Mouse (Mus musculus) stomach, embryonic 14.5 days (tissue): ENCODE data around the gene Mmp9. TPM values are rescaled to one million over a fixed set of nuclear protein-coding genes. Genes with fewer than 3 reads are reported as not detected.
A peak's percentile ranks its signal among the peaks of the same experiment; 100 is the strongest.

Experiments
- ATAC-seq: fragments of 200-750 bp; cut with Nextera tagmentation; 2 replicates; pipeline ENCODE4 v1.8.0; 2017; ENCODE audit warnings: low read depth, moderate TSS enrichment; ENCODE audit not compliant: insufficient number of reproducible peaks, insufficient read depth, low FRiP score
- H3K27ac ChIP-seq: fragments of 300-500 bp; sonication (generic); 2 replicates; pipeline ENCODE4 v1.5.1; 2014; ENCODE audit warnings: mild to moderate bottlenecking, low read length, moderate library complexity, mixed read lengths
- H3K27me3 ChIP-seq: fragments of 300-500 bp; sonication (generic); 2 replicates; pipeline ENCODE4 v1.6.1; 2014; ENCODE audit warnings: low read length, control low read depth, mixed read lengths; ENCODE audit not compliant: control insufficient read depth, insufficient read depth
- H3K36me3 ChIP-seq: fragments of 300-500 bp; sonication (generic); 2 replicates; pipeline ENCODE4 v1.6.1; 2014; ENCODE audit warnings: mild to moderate bottlenecking, control low read depth, low read length, moderate library complexity, mixed read lengths; ENCODE audit not compliant: control insufficient read depth, insufficient read depth
- H3K4me1 ChIP-seq: fragments of 300-500 bp; sonication (generic); 2 replicates; pipeline ENCODE4 v1.6.1; 2014; ENCODE audit warnings: low read length, control low read depth, mixed read lengths; ENCODE audit not compliant: control insufficient read depth, insufficient read depth
- H3K4me2 ChIP-seq: fragments of 300-500 bp; sonication (generic); replicated peaks from 2 replicates; pipeline ENCODE4 v1.6.1; 2014; ENCODE audit warnings: low read depth, low read length, control low read depth
- H3K4me3 ChIP-seq: fragments of 300-500 bp; sonication (generic); 2 replicates; pipeline ENCODE4 v1.5.1; 2014; ENCODE audit warnings: low read depth, low read length, control low read depth
- H3K9ac ChIP-seq: fragments of 300-500 bp; sonication (generic); replicated peaks from 2 replicates; pipeline ENCODE4 v1.6.1; 2014; ENCODE audit warnings: low read depth, mild to moderate bottlenecking, control low read depth, low read length, moderate library complexity, mixed read lengths
- H3K9me3 ChIP-seq: fragments of 300-500 bp; sonication (generic); 2 replicates; pipeline ENCODE4 v1.6.1; 2016; ENCODE audit warnings: low read depth, low read length, control low read depth; ENCODE audit not compliant: control insufficient read depth
- WGBS: fragments of 180-500 bp; shearing (Covaris S2); extraction: QIAGEN DNeasy Blood & Tissue Kit; methylation state at CpG from one replicate; pipeline ENCODE4 v1.1.7; 2014; 5-methylcytosine and 5-hydroxymethylcytosine counted together
- polyA plus RNA-seq: library from polyadenylated mRNA; unstranded; fragments of >200 nt; fragmentation: Nextera tagmentation; extraction: Ambion mirVana; gene quantifications from 2 replicates; pipeline ENCODE4 v1.2.1, GENCODE M21; 2014

The Mmp9 gene
- polyA plus RNA-seq, 1 experiment from 2014 or later = 1.8 TPM

GRCm38 (mm10) chr2:164939106-164939505, 1.5 kb upstream of the Mmp9 start:
- Histone ChIP-seq H3K4me3 (peak overlapping the region; percentile 22; the same call in 1 of the 2 replicates), H3K36me3 (no peaks in the 10 kb centered on the region), H3K9me3 (no peaks in the 10 kb centered on the region), H3K27ac (no peak overlapping the region), H3K4me2 (peak overlapping the region; percentile 55), H3K9ac (no peak overlapping the region), H3K27me3 (peaks cover 15% of the 10 kb centered on the region; the same call in 1 of the 2 replicates), H3K4me1 (peaks cover 13% of the 10 kb centered on the region; the same call in 1 of the 2 replicates)
- WGBS = 4% methylated on average over 11 of the region's 11 CpGs
- ATAC-seq = no peak

- H3K4me1 ChIP-seq = peaks cover 13% of the 10 kb centered on the region; the same call in 1 of the 2 replicates
- no peak for ATAC-seq
- no peaks in the 10 kb centered on the region for H3K36me3 ChIP-seq
- H3K27me3 ChIP-seq = peaks cover 16% of the 10 kb centered on the region
- 13% methylated on average over 5 of the region's 5 CpGs for WGBS
- no peak overlapping the region for H3K4me2 ChIP-seq
- H3K9ac ChIP-seq = no peak overlapping the region
- H3K4me3 ChIP-seq = no peak overlapping the region
- H3K9me3 ChIP-seq = no peaks in the 10 kb centered on the region
- no peak overlapping the region for H3K27ac ChIP-seq
These were observed 2.2 kb downstream of the Mmp9 start for GRCm38 (mm10) chr2:164942692-164943290.

GRCm38 (mm10) chr2:164947506-164947905, 6.9 kb downstream of the Mmp9 start:
- Histone ChIP-seq H3K36me3 (no peaks in the 10 kb centered on the region), H3K4me1 (peaks cover 10% of the 10 kb centered on the region; the same call in 1 of the 2 replicates), H3K4me3 (no peak overlapping the region), H3K27me3 (peaks cover 40% of the 10 kb centered on the region), H3K27ac (no peak overlapping the region), H3K9me3 (no peaks in the 10 kb centered on the region), H3K9ac (no peak overlapping the region), H3K4me2 (no peak overlapping the region)
- WGBS = 35% methylated on average over 4 of the region's 4 CpGs
- no peak for ATAC-seq

- H3K36me3 ChIP-seq = no peaks in the 10 kb centered on the region
- ATAC-seq = no peak
- no peak overlapping the region for H3K27ac ChIP-seq
- no peak overlapping the region for H3K4me2 ChIP-seq
- no peak overlapping the region for H3K4me3 ChIP-seq
- 9% methylated on average over 4 of the region's 7 CpGs for WGBS
- H3K4me1 ChIP-seq = peaks cover 6% of the 10 kb centered on the region; the same call in 1 of the 2 replicates
- H3K9ac ChIP-seq = no peak overlapping the region
- no peaks in the 10 kb centered on the region for H3K9me3 ChIP-seq
- H3K27me3 ChIP-seq = peaks cover 42% of the 10 kb centered on the region
These were observed 7.3 kb downstream of the Mmp9 start for GRCm38 (mm10) chr2:164947930-164948329.

- Histone ChIP-seq H3K4me1 (peaks cover 6% of the 10 kb centered on the region; the same call in 1 of the 2 replicates), H3K9ac (no peak overlapping the region), H3K9me3 (no peaks in the 10 kb centered on the region), H3K4me2 (peak overlapping the region; percentile 20; the same call in 1 of the 2 replicates), H3K4me3 (peak overlapping the region; percentile 17), H3K36me3 (no peaks in the 10 kb centered on the region), H3K27me3 (peaks cover 42% of the 10 kb centered on the region), H3K27ac (no peak overlapping the region)
- 7% methylated on average over 25 of the region's 25 CpGs for WGBS
- no peak for ATAC-seq
These were observed 8.4 kb downstream of the Mmp9 start for GRCm38 (mm10) chr2:164948962-164949361.

- no peak overlapping the region for H3K4me3 ChIP-seq
- 27% methylated on average over 13 of the region's 13 CpGs for WGBS
- no peak overlapping the region for H3K9ac ChIP-seq
- ATAC-seq = no peak
- H3K4me1 ChIP-seq = peaks cover 6% of the 10 kb centered on the region; the same call in 1 of the 2 replicates
- H3K9me3 ChIP-seq = no peaks in the 10 kb centered on the region
- no peak overlapping the region for H3K4me2 ChIP-seq
- no peak overlapping the region for H3K27ac ChIP-seq
- no peaks in the 10 kb centered on the region for H3K36me3 ChIP-seq
- peaks cover 42% of the 10 kb centered on the region for H3K27me3 ChIP-seq
These were observed 9.9 kb downstream of the Mmp9 start for GRCm38 (mm10) chr2:164950501-164950900.

GRCm38 (mm10) chr2:164951745-164952144, 11.2 kb downstream of the Mmp9 start:
- Histone ChIP-seq H3K27ac (no peak overlapping the region), H3K36me3 (no peaks in the 10 kb centered on the region), H3K4me3 (no peak overlapping the region), H3K9ac (no peak overlapping the region), H3K27me3 (peaks cover 42% of the 10 kb centered on the region), H3K4me1 (peaks cover 6% of the 10 kb centered on the region; the same call in 1 of the 2 replicates), H3K9me3 (no peaks in the 10 kb centered on the region), H3K4me2 (no peak overlapping the region)
- WGBS = 81% methylated on average over 4 of the region's 4 CpGs
- ATAC-seq = no peak

GRCm38 (mm10) chr2:164952448-164952847, 11.9 kb downstream of the Mmp9 start:
- peaks cover 40% of the 10 kb centered on the region for H3K27me3 ChIP-seq
- 39% methylated on average over 13 of the region's 13 CpGs for WGBS
- no peak overlapping the region for H3K4me3 ChIP-seq
- no peak overlapping the region for H3K27ac ChIP-seq
- no peak for ATAC-seq
- no peak overlapping the region for H3K9ac ChIP-seq
- no peaks in the 10 kb centered on the region for H3K36me3 ChIP-seq
- no peak overlapping the region for H3K4me2 ChIP-seq
- H3K4me1 ChIP-seq = peaks cover 6% of the 10 kb centered on the region; the same call in 1 of the 2 replicates
- H3K9me3 ChIP-seq = no peaks in the 10 kb centered on the region
